Mouse (Mus musculus): ENCODE data around the gene Fbxo42. TPM values are rescaled to one million over a fixed set of nuclear protein-coding genes. Genes with fewer than 3 reads are reported as not detected.

Fbxo42 gene
- total and polyA plus RNA-seq, 3 experiments, result 11.2 to 260 (median 23.1) TPM

- Histone ChIP-seq H3K27ac (ENCODE audit: control insufficient read depth, low read depth, low read length) (no peak overlapping the region), H3K27me3 (ENCODE audit: control insufficient read depth in 1 of 2, insufficient read depth in 2 of 2, low read length in 2 of 2) (peaks cover 5 to 6% of the 10 kb centered on the region in 2 experiments), H3K9me3 (replicated peaks; ENCODE audit: insufficient read depth, low read length) (no peaks in the 10 kb centered on the region), H3K79me2 (ENCODE audit: control insufficient read depth, insufficient read depth, low read length, poor library complexity) (no peaks in the 10 kb centered on the region), H3K4me1 (ENCODE audit: control insufficient read depth in 1 of 2, insufficient read depth in 2 of 2, low read length in 2 of 2) (no peaks in the 10 kb centered on the region), H3K9ac (ENCODE audit: control insufficient read depth, low read depth, low read length, poor library complexity, severe bottlenecking) (no peak overlapping the region), H3K4me3 (ENCODE audit: control insufficient read depth in 1 of 2, insufficient read depth in 1 of 2, low read depth in 2 of 2, low read length in 2 of 2) (no peak overlapping the region), H3K36me3 (ENCODE audit: control insufficient read depth in 1 of 2, insufficient read depth in 2 of 2, low read length in 2 of 2) (no peaks in the 10 kb centered on the region)
- no peak for TF ChIP-seq POLR2A (IDR thresholded peaks at IDR 0.05; ENCODE audit: control insufficient read depth in 1 of 2, insufficient read depth in 1 of 2, low read depth in 1 of 2, low read length in 2 of 2, poor library complexity in 1 of 2)
- no peak for TF ChIP-seq POLR2AphosphoS5 (IDR thresholded peaks at IDR 0.05; ENCODE audit: borderline replicate concordance, low read depth, low read length)
- no peak for TF ChIP-seq KAT2A (conservative IDR thresholded peaks at IDR 0.05; ENCODE audit: low read depth, low read length)
- no peak for TF ChIP-seq JUND (IDR thresholded peaks at IDR 0.05; ENCODE audit: low read depth, low read length)
- TF ChIP-seq CHD2 (IDR thresholded peaks at IDR 0.05; ENCODE audit: low read length), result no peak
- no peak for TF ChIP-seq NRF1 (IDR thresholded peaks at IDR 0.05; ENCODE audit: insufficient read depth, low read depth, low read length, poor library complexity, severe bottlenecking)
- TF ChIP-seq EP300 (IDR thresholded peaks at IDR 0.05; ENCODE audit: low read depth in 1 of 2, low read length in 2 of 2), result no peak
- TF ChIP-seq MYB (IDR thresholded peaks at IDR 0.05; ENCODE audit: low read depth, low read length), result no peak
- no peak for TF ChIP-seq ZKSCAN1 (IDR thresholded peaks at IDR 0.05; ENCODE audit: low read depth, low read length)
- TF ChIP-seq UBTF (IDR thresholded peaks at IDR 0.05; ENCODE audit: borderline replicate concordance, insufficient read depth, low read depth, low read length), result no peak
- no peak for TF ChIP-seq POLR2AphosphoS2 (IDR thresholded peaks at IDR 0.05; ENCODE audit: low read length)
- TF ChIP-seq CTCF (IDR thresholded peaks at IDR 0.05 in 2 of 3, conservative IDR thresholded peaks at IDR 0.05 in 1 of 3; ENCODE audit: control insufficient read depth in 1 of 3, insufficient read depth in 1 of 3, low read depth in 2 of 3, low read length in 3 of 3, poor library complexity in 1 of 3, severe bottlenecking in 1 of 3), result no peak
- TF ChIP-seq NELFE (IDR thresholded peaks at IDR 0.05; ENCODE audit: low read depth, low read length), result no peak
- no peak for TF ChIP-seq ZC3H11A (IDR thresholded peaks at IDR 0.05; ENCODE audit: low read depth, low read length)
- no peak for TF ChIP-seq HCFC1 (IDR thresholded peaks at IDR 0.05; ENCODE audit: low read depth, low read length)
- TF ChIP-seq TBP (IDR thresholded peaks at IDR 0.05; ENCODE audit: low read depth, low read length), result no peak
- TF ChIP-seq E2F4 (IDR thresholded peaks at IDR 0.05; ENCODE audit: borderline replicate concordance, low read depth, low read length), result no peak
- no peak for TF ChIP-seq ETS1 (IDR thresholded peaks at IDR 0.05; ENCODE audit: low read depth, low read length)
- no peak for DNase-seq (ENCODE audit: low read depth, low spot score)
Observed at GRCm38 (mm10) chr4:141247776-141248613, 100.3 kb downstream of the Fbxo42 start.

- H3K9me3 ChIP-seq (replicated peaks; ENCODE audit: insufficient read depth, low read length), result no peaks in the 10 kb centered on the region
- H3K79me2 ChIP-seq (ENCODE audit: control insufficient read depth, insufficient read depth, low read length, poor library complexity), result no peaks in the 10 kb centered on the region
- peaks cover 4 to 5% of the 10 kb centered on the region in 2 experiments for H3K27me3 ChIP-seq (ENCODE audit: control insufficient read depth in 1 of 2, insufficient read depth in 2 of 2, low read length in 2 of 2)
- no peak overlapping the region for H3K27ac ChIP-seq (ENCODE audit: control insufficient read depth, low read depth, low read length)
- no peaks in the 10 kb centered on the region for H3K4me1 ChIP-seq (ENCODE audit: control insufficient read depth in 1 of 2, insufficient read depth in 2 of 2, low read length in 2 of 2)
- H3K36me3 ChIP-seq (ENCODE audit: control insufficient read depth in 1 of 2, insufficient read depth in 2 of 2, low read length in 2 of 2), result no peaks in the 10 kb centered on the region
- DNase-seq (ENCODE audit: low read depth, low spot score), result no peak
- no peak overlapping the region for H3K4me3 ChIP-seq (ENCODE audit: control insufficient read depth in 1 of 2, insufficient read depth in 1 of 2, low read depth in 2 of 2, low read length in 2 of 2)
- no peak overlapping the region for H3K9ac ChIP-seq (ENCODE audit: control insufficient read depth, low read depth, low read length, poor library complexity, severe bottlenecking)
- TF ChIP-seq MAX (IDR thresholded peaks at IDR 0.05; ENCODE audit: low read length), result no peak
- TF ChIP-seq ZNF384 (IDR thresholded peaks at IDR 0.05; ENCODE audit: low read depth, low read length), result no peak
- no peak for TF ChIP-seq HCFC1 (IDR thresholded peaks at IDR 0.05; ENCODE audit: low read depth, low read length)
- TF ChIP-seq USF1 (IDR thresholded peaks at IDR 0.05; ENCODE audit: low read depth, low read length), result no peak
- TF ChIP-seq POLR2AphosphoS2 (IDR thresholded peaks at IDR 0.05; ENCODE audit: low read length), result no peak
- TF ChIP-seq MYC (IDR thresholded peaks at IDR 0.05; ENCODE audit: low read depth, low read length), result no peak
- no peak for TF ChIP-seq MEF2A (IDR thresholded peaks at IDR 0.05; ENCODE audit: extremely low read depth, insufficient replicate concordance, low read depth, low read length, poor library complexity, severe bottlenecking)
- TF ChIP-seq EP300 (IDR thresholded peaks at IDR 0.05; ENCODE audit: low read depth in 1 of 2, low read length in 2 of 2), result no peak
- TF ChIP-seq ETS1 (IDR thresholded peaks at IDR 0.05; ENCODE audit: low read depth, low read length), result no peak
- no peak for TF ChIP-seq TAL1 (IDR thresholded peaks at IDR 0.05; ENCODE audit: low read length)
- TF ChIP-seq NELFE (IDR thresholded peaks at IDR 0.05; ENCODE audit: low read depth, low read length), result no peak
- no peak for TF ChIP-seq ZC3H11A (IDR thresholded peaks at IDR 0.05; ENCODE audit: low read depth, low read length)
- TF ChIP-seq POLR2A (IDR thresholded peaks at IDR 0.05; ENCODE audit: control insufficient read depth in 1 of 2, insufficient read depth in 1 of 2, low read depth in 1 of 2, low read length in 2 of 2, poor library complexity in 1 of 2), result no peak
- TF ChIP-seq GABPA (IDR thresholded peaks at IDR 0.05; ENCODE audit: low read depth, low read length), result no peak
- TF ChIP-seq MAZ (IDR thresholded peaks at IDR 0.05; ENCODE audit: low read depth, low read length), result no peak
- no peak for TF ChIP-seq BHLHE40 (IDR thresholded peaks at IDR 0.05; ENCODE audit: borderline replicate concordance, low read depth, low read length)
- TF ChIP-seq KAT2A (conservative IDR thresholded peaks at IDR 0.05; ENCODE audit: low read depth, low read length), result no peak
Observed at GRCm38 (mm10) chr4:141248614-141248978, 100.9 kb downstream of the Fbxo42 start.
